Comparison of ENCODE assay signal across 22 mouse cellular contexts in genomic region chr14:99449870-99450269, GRCm38 (mm10).
DNase-seq lines count a peak whose midpoint lies in the region; ATAC-seq lines count a peak whose summit lies in the region.
"Had no signal": no experiment of that assay in that cellular context is flagged by ENCODE, and none has a peak within 500 bp of the region (broad histone marks: within the 10 kb centered on the region; RNA-seq: fewer than 3 reads in every experiment).

No protein-coding gene starts in this region.

- DNase-seq in 3T3-L1 (ENCODE audit: low read depth, low spot score): peak; percentile 33
- DNase-seq in CD8-positive naive resting alpha-beta T cell, adult 2 months (ENCODE audit: low read depth in 2 of 2, low spot score in 2 of 2): peak; percentile 31 to 41
- DNase-seq in naive thymus-derived CD4-positive, alpha-beta T cell, adult 2 months (ENCODE audit: low read depth): peak; percentile 62
- DNase-seq in kidney, postnatal 4 days: no peak
- no peak for DNase-seq in urinary bladder, adult 18-20 months (ENCODE audit: low spot score in 2 of 2)
- DNase-seq in left cerebral cortex, postnatal 14 days (ENCODE audit: low spot score in 2 of 2): no peak
- no peak for DNase-seq in cerebellum, postnatal 10 days
- DNase-seq: adrenal gland, postnatal 10 days; cerebellum, adult 9-10 months; forebrain, postnatal 0 days; gastrocnemius, postnatal 25 days; heart, adult 2 months; kidney, adult 9 months; kidney, postnatal 25 days; lung, postnatal 36 days; right cerebral cortex, postnatal 14 days; thymus, postnatal 14 days had no signal

- intact Hi-C loops in left cerebral cortex, postnatal 14 days (cut with DNase I): no loop called here

- ATAC-seq in hematopoietic stem cell, adult 5-6 weeks (replicated peaks in 1 of 2; ENCODE audit: insufficient read depth in 1 of 2, low FRiP score in 2 of 2, low TSS enrichment in 1 of 2, low read depth in 1 of 2, poor library complexity in 2 of 2, severe bottlenecking in 2 of 2): peak; percentile 65 to 77
- ATAC-seq: activated CD4-positive, CD25-positive, alpha-beta regulatory T cell, adult 4 months; forebrain, postnatal 0 days; hindbrain, embryonic 16.5 days; intestine, embryonic 15.5 days; midbrain, embryonic 16.5 days had no signal

Comparison
In these comparisons a context has a peak if more than half of its experiments do, and no peak if none do; other contexts are left out.
1. DNase-seq: peak in 3T3-L1 (single experiment), CD8-positive naive resting alpha-beta T cell, adult 2 months (2 of 2) and naive thymus-derived CD4-positive, alpha-beta T cell, adult 2 months (single experiment); none in kidney, postnatal 4 days (0 of 2), urinary bladder, adult 18-20 months (0 of 2), left cerebral cortex, postnatal 14 days (0 of 2) and cerebellum, postnatal 10 days (0 of 2).